ENCODE assay signal across 17 mouse cellular contexts in genomic region chr6:15101548-15101947, GRCm38 (mm10).
"Had no signal": no experiment of that assay in that cellular context is flagged by ENCODE, and none has a peak within 500 bp of the region (broad histone marks: within the 10 kb centered on the region; RNA-seq: fewer than 3 reads in every experiment).

No protein-coding gene starts in this region.

- H3K9ac ChIP-seq: lung, embryonic 14.5 days; midbrain, embryonic 12.5 days; neural tube, embryonic 13.5 days; neural tube, embryonic 15.5 days; stomach, embryonic 15.5 days had no signal

- ATAC-seq: midbrain, embryonic 16.5 days had no signal

- H3K4me3 ChIP-seq: midbrain, embryonic 10.5 days; midbrain, embryonic 12.5 days; myocyte; neural tube, embryonic 13.5 days; neural tube, embryonic 15.5 days; stomach, embryonic 15.5 days had no signal

- H3K36me3 ChIP-seq: midbrain, embryonic 10.5 days; midbrain, embryonic 12.5 days; neural tube, embryonic 13.5 days; neural tube, embryonic 15.5 days; stomach, embryonic 15.5 days had no signal

- DNase-seq: lung, adult 18-20 months; lung, embryonic 14.5 days; lung, postnatal 10 days; lung, postnatal 4 days; midbrain, embryonic 14.5 days; right cerebral cortex, postnatal 14 days; thymus, adult 18-20 months; thymus, postnatal 14 days; thymus, postnatal 36 days had no signal

- H3K27ac ChIP-seq: midbrain, embryonic 10.5 days; midbrain, embryonic 12.5 days; neural tube, embryonic 13.5 days; neural tube, embryonic 15.5 days; stomach, embryonic 15.5 days; stomach, postnatal 0 days had no signal

- H3K4me1 ChIP-seq: midbrain, embryonic 10.5 days; midbrain, embryonic 12.5 days; neural tube, embryonic 13.5 days; neural tube, embryonic 15.5 days; stomach, embryonic 15.5 days had no signal

- H3K27me3 ChIP-seq: midbrain, embryonic 12.5 days; neural tube, embryonic 13.5 days; neural tube, embryonic 15.5 days; stomach, embryonic 15.5 days had no signal

- H3K4me2 ChIP-seq: lung, embryonic 14.5 days; midbrain, embryonic 12.5 days; neural tube, embryonic 13.5 days; neural tube, embryonic 15.5 days; stomach, embryonic 15.5 days had no signal

- H3K9me3 ChIP-seq: midbrain, embryonic 10.5 days; midbrain, embryonic 12.5 days; neural tube, embryonic 13.5 days; neural tube, embryonic 15.5 days; stomach, embryonic 15.5 days had no signal
